Mouse (Mus musculus) kidney, postnatal 4 days (tissue): ENCODE results near the gene Jag1.

ENCODE experiments used
- DNase-seq, 2 experiments: peaks; one replicate each; pipeline ENCODE4 v3.0.0; 2021; ENCODE audit warnings: mixed read lengths in 2 of 2

Jag1 gene

DNA sequence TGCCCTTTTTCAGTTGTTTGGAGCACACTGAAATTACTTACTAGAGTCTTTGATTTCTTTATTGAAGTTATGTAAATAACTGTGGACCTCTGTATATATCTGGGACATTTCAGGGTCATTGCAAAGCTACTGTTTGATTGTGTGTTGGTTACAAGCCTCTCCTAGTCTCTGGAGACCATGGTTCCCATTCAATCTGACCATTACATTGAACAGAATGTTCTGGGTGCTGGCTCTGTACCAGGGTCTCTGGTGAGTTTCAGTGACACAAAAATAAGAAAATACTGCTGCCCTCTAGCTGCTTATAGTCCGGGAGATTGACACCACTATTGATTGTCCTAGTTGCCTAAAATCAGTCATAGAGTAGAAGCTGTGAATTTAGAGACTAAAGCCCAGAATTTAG, 66.5 kb downstream of the Jag1 start:
- DNase-seq: no peak

DNA sequence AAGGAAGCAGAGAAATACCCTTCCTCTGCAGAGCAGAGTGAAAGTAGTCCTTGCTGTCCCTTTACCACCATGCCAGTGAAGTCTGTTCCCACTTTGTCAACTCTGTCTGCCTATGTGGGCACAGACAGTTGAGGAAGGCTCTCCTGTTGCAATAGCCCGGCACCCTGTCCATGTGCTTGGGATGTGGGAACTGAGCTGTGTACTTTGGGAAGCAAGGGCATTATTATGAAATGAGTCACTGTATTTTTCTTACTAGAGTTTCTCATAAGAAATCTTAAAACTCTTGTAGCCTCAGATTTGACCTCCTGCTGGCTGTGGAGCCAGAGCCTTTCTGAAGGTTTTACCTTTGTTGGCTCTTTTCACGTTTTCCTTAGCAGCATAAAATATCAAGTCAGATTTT, 67.1 kb downstream of the Jag1 start:
- DNase-seq: no peak

DNA sequence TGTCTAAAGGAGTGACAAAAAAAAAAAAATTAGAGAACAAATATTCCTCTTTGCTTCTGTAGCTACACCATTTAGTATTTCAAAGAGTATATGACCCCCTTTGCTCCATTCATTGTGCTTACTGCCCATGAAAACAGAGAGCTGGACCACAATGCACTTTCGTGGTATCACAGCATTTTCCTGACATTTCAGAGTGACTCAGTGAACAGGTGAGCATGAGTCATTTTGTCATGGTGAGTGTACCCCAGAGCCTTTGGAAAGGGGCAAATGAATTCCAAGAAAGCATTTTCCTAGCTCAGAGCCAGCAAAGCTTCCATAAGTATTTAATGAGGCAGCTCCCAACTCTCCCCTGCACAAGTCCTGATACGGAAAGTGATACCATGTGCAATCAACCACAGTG, 72.3 kb downstream of the Jag1 start:
- DNase-seq: no peak
